Mouse (Mus musculus) neural tube, embryonic 11.5 days (tissue): ENCODE measurements at regions not wholly inside any gene's neighbourhood (a gene's known extent, or its start where the extent isn't known, plus 50 kb on each side); places are given as distances from the start of the nearest gene placed in this dataset.

Source experiments
- ATAC-seq: fragments of 200-750 bp; cut with Nextera tagmentation; 2 replicates; pipeline ENCODE4 v1.8.0; 2017; ENCODE audit warnings: moderate number of reproducible peaks, mild to moderate bottlenecking, moderate TSS enrichment, moderate library complexity; ENCODE audit not compliant: insufficient read depth, low FRiP score, low TSS enrichment
- DNase-seq: peaks from one replicate; pipeline ENCODE4 v3.0.0-alpha.2; 2015; ENCODE audit warnings: low spot score
- H3K27ac ChIP-seq: fragments of 300-500 bp; sonication (generic); 2 replicates; pipeline ENCODE4 v1.5.1; 2014; ENCODE audit warnings: low read depth, mild to moderate bottlenecking, low read length
- H3K27me3 ChIP-seq: fragments of 300-500 bp; sonication (generic); 2 replicates; pipeline ENCODE4 v1.6.1; 2014; ENCODE audit warnings: mild to moderate bottlenecking, low read length, mixed read lengths; ENCODE audit not compliant: control insufficient read depth, insufficient read depth
- H3K36me3 ChIP-seq: fragments of 300-500 bp; sonication (generic); 2 replicates; pipeline ENCODE4 v1.6.1; 2014; ENCODE audit warnings: mild to moderate bottlenecking, low read length, moderate library complexity, mixed read lengths; ENCODE audit not compliant: control insufficient read depth, insufficient read depth
- H3K4me1 ChIP-seq: fragments of 300-500 bp; sonication (generic); 2 replicates; pipeline ENCODE4 v1.6.1; 2014; ENCODE audit warnings: low read length, mixed read lengths; ENCODE audit not compliant: control insufficient read depth, insufficient read depth
- H3K4me2 ChIP-seq: fragments of 300-500 bp; sonication (generic); 2 replicates; pipeline ENCODE4 v1.6.1; 2014; ENCODE audit warnings: low read depth, mild to moderate bottlenecking, moderate library complexity
- H3K4me3 ChIP-seq: fragments of 300-500 bp; sonication (generic); 2 replicates; pipeline ENCODE4 v1.5.1; 2014; ENCODE audit warnings: low read depth, low read length
- H3K9ac ChIP-seq: fragments of 300-500 bp; sonication (generic); 2 replicates; pipeline ENCODE4 v1.6.1; 2014; ENCODE audit warnings: mild to moderate bottlenecking, low read length
- H3K9me3 ChIP-seq: fragments of 300-500 bp; sonication (generic); 2 replicates; pipeline ENCODE4 v1.6.1; 2016; ENCODE audit warnings: low read length; ENCODE audit not compliant: control insufficient read depth
- WGBS: fragments of 180-500 bp; shearing (Covaris S2); extraction: QIAGEN DNeasy Blood & Tissue Kit; methylation state at CpG from one replicate; pipeline ENCODE4 v1.1.7; 2014; 5-methylcytosine and 5-hydroxymethylcytosine counted together

DNA sequence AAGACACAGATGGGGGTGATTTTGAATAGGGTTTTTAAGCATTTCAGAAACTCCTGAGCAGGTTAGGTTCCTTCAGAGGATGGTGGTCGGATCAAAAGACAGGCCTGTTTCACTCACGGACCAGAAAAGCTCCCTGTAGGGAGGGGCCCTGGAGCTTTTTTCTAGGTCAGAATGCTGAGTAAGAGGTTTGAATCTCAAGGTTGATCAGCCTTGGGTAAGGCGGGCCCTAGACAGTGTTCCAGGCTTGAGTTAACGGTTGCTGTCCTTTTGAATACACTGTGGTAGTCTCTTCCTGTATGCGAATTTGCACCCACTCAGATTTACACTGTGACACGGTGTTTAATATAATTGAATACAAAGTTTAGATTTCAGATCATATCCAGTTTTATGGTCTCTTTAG, 75.2 kb upstream of the 1700020N01Rik start:
- H3K4me2 ChIP-seq, result no peak overlapping the region
- H3K36me3 ChIP-seq, result no peaks in the 10 kb centered on the region
- H3K9me3 ChIP-seq, result no peaks in the 10 kb centered on the region
- H3K4me3 ChIP-seq, result no peak overlapping the region
- H3K27me3 ChIP-seq, result no peaks in the 10 kb centered on the region
- no peak overlapping the region for H3K9ac ChIP-seq
- no peaks in the 10 kb centered on the region for H3K4me1 ChIP-seq
- H3K27ac ChIP-seq, result no peak overlapping the region
- no peak for DNase-seq
- ATAC-seq, result no peak
- 78% methylated on average over 6 of the region's 6 CpGs for WGBS

DNA sequence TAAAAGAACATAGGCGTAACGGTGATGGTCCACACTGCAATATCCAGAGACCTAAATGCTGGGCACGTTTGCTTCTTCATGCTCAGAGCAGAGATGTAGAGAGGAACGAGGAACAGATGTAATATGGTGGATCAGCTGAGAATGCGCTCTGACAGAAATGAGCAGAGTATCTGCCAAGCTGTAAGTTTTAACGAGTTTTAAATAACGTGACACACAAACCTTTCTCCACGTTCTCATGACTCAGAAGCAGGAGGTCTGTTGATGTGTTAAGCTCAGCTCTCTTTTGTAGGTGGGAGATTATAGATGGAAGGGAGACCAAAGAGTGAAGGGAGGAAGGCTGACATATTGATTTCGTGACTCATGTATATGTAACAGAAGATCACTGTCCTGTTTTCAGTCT, 72.1 kb upstream of the 1700020N01Rik start:
- Histone ChIP-seq H3K4me2 (no peak overlapping the region), H3K9ac (no peak overlapping the region), H3K36me3 (no peaks in the 10 kb centered on the region), H3K27me3 (no peaks in the 10 kb centered on the region), H3K27ac (no peak overlapping the region), H3K4me3 (no peak overlapping the region), H3K4me1 (no peaks in the 10 kb centered on the region), H3K9me3 (no peaks in the 10 kb centered on the region)
- ATAC-seq, result no peak
- WGBS, result 89% methylated on average over 9 of the region's 9 CpGs
- no peak for DNase-seq

DNA sequence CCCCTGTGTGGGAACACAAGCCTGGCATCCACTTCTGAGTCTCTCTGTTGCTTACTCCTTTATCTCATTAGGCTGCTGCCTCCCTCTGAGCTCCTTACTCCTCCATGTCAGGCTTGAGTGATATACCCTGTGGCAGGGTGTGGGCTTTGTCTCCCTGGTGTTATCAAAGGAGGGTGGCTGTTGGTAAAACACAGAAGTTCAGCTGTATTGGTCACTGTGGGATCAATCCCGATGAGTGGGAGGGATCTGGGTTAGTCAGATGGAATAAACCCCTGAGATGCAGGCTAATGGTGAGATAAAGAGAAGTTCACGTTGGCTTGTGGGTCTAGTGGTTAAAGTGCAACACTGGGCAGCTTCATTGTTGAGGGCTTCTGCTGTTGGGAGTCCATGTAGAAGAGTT, 67.4 kb upstream of the 1700020N01Rik start:
- H3K9me3 ChIP-seq, result no peaks in the 10 kb centered on the region
- no peak overlapping the region for H3K4me2 ChIP-seq
- H3K4me1 ChIP-seq, result no peaks in the 10 kb centered on the region
- H3K36me3 ChIP-seq, result no peaks in the 10 kb centered on the region
- no peak overlapping the region for H3K9ac ChIP-seq
- no peak for ATAC-seq
- H3K4me3 ChIP-seq, result no peak overlapping the region
- H3K27ac ChIP-seq, result no peak overlapping the region
- 67% methylated on average over 2 of the region's 2 CpGs for WGBS
- DNase-seq, result no peak
- no peaks in the 10 kb centered on the region for H3K27me3 ChIP-seq

DNA sequence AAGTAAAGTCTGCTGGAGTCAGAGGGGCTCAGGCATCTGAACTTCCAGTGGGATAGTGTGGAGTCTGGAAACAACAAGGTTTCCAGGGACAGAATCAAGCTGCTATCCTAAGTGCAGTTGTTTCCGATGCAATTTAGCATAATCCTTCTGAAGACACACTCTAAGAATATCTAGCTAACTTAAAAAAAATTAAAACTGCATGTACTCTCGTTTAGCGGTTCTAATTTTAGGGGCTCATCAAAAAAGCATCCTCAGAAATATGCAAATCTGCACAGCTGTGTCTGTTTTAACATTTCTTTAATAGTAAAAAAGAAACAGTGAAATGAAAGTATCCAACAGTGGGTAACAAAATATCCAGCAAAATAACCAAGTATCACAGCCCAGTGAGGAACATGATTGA, 64.5 kb upstream of the 1700020N01Rik start:
- no peak overlapping the region for H3K4me3 ChIP-seq
- H3K27me3 ChIP-seq, result no peaks in the 10 kb centered on the region
- H3K36me3 ChIP-seq, result no peaks in the 10 kb centered on the region
- H3K9me3 ChIP-seq, result no peaks in the 10 kb centered on the region
- no peak for ATAC-seq
- H3K9ac ChIP-seq, result no peak overlapping the region
- no peak overlapping the region for H3K4me2 ChIP-seq
- DNase-seq, result no peak
- 89% methylated on average over 3 of the region's 3 CpGs for WGBS
- no peak overlapping the region for H3K27ac ChIP-seq
- H3K4me1 ChIP-seq, result no peaks in the 10 kb centered on the region

DNA sequence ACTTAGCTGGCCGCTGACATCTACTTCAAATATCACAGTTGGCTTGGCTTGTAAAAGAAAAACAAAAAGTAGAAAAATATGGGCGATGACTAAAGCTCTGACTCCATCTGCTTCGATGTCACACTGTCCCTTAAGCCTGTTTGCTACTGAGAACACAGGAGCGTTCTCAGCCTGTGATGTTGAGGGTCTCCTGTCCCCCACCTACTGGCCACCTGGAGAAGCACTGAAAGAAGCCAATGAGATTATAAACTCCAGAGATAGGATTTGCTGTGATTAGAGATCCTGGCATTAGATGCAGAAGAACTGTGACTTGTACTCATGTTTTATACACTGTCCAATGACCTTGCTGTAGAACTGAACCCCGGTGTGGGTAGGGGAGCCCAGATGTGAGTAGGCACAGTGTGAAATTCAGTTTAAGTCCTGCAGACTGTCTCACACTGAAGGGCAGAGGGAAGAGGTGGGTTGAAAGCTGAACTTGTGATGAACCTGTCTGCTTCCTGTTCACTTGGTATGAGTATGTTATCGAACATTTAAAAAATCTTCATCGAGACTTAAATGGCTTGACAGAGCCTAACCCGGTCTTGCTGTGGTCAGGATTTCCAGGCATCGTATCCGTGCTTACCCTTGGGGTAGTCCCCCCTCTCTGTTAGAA, 63.7 kb upstream of the 1700020N01Rik start:
- Histone ChIP-seq H3K27ac (no peak overlapping the region), H3K9ac (no peak overlapping the region), H3K9me3 (no peaks in the 10 kb centered on the region), H3K4me2 (no peak overlapping the region), H3K36me3 (no peaks in the 10 kb centered on the region), H3K4me1 (no peaks in the 10 kb centered on the region), H3K27me3 (no peaks in the 10 kb centered on the region), H3K4me3 (no peak overlapping the region)
- WGBS, result 81% methylated on average over 10 of the region's 10 CpGs
- no peak for ATAC-seq
- DNase-seq, result no peak

DNA sequence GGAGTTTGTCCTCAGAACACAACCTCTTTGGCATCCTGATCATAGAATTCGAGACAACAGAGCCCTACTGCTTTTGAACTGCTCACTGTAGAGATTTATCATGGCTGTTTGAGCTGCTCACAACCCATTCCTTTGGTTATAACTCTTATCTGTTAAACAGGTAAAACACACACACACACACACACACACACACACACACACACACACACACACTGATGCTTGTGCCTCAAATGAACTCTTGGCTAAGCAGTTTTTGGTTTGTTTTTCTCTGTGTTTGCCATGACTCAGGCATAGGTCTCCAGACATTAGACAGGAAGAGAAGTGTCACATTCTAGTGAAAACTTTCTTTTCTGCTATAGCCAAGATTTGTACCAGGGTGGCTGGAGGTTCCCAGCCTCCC, 60.8 kb upstream of the 1700020N01Rik start:
- no peak overlapping the region for H3K27ac ChIP-seq
- no peak for DNase-seq
- WGBS, result 59% methylated on average over 1 of the region's 1 CpGs
- no peak overlapping the region for H3K9ac ChIP-seq
- ATAC-seq, result no peak
- no peak overlapping the region for H3K4me2 ChIP-seq
- no peak overlapping the region for H3K4me3 ChIP-seq
- H3K9me3 ChIP-seq, result no peaks in the 10 kb centered on the region
- no peaks in the 10 kb centered on the region for H3K27me3 ChIP-seq
- H3K4me1 ChIP-seq, result no peaks in the 10 kb centered on the region
- H3K36me3 ChIP-seq, result no peaks in the 10 kb centered on the region

DNA sequence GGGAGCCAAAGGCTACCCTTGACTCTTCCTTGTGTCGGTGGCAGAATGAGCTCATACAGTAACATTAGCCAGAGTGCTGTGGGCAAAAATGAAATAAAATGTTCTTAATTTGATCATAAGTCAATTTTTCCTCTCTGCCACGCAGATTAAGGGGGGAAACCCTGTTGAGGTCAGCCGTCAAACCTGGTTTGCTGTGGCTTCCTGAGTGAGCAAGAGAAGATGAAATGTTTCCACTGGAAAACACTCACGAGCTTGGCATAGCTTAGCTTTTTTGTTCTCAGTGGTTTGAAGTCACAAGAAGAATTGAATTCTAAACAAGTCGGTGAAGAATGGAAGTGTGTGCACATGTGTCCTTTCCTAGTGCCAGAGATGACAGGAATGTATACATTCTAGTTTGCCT, 57.3 kb upstream of the 1700020N01Rik start:
- no peak for ATAC-seq
- 88% methylated on average over 5 of the region's 5 CpGs for WGBS
- no peak overlapping the region for H3K4me2 ChIP-seq

DNA sequence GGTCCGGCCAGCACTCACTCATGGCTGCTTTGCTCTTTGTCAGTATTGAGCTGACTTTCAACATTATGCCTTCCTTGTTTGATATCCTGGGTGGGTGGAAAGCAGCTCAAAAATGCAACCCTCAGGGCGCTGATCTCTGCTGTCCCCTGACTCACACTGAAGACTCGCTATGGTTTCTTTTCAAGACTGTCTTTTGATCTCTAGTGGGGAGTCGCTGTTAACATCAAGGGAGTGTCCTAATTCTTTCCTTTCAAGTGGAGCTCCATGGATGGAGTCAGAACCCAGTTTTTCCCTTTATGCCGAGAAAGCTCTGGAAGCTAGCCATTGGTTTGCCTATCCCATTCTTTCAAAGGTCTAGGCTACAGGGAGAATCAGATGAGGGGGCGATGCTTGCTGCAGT, 54.5 kb upstream of the 1700020N01Rik start:
- H3K36me3 ChIP-seq, result no peaks in the 10 kb centered on the region
- H3K4me3 ChIP-seq, result no peak overlapping the region
- no peak overlapping the region for H3K4me2 ChIP-seq
- no peak overlapping the region for H3K27ac ChIP-seq
- H3K4me1 ChIP-seq, result no peaks in the 10 kb centered on the region
- ATAC-seq (no peak), DNase-seq (no peak)
- no peaks in the 10 kb centered on the region for H3K27me3 ChIP-seq
- WGBS, result 62% methylated on average over 6 of the region's 6 CpGs
- H3K9ac ChIP-seq, result no peak overlapping the region
- no peaks in the 10 kb centered on the region for H3K9me3 ChIP-seq

More for the DNA sequence above, 57.3 kb upstream of the 1700020N01Rik start:
- no peaks in the 10 kb centered on the region for H3K27me3 ChIP-seq
- no peak for DNase-seq
- H3K4me3 ChIP-seq, result no peak overlapping the region
- H3K9me3 ChIP-seq, result no peaks in the 10 kb centered on the region
- no peaks in the 10 kb centered on the region for H3K36me3 ChIP-seq
- no peak overlapping the region for H3K9ac ChIP-seq
- H3K4me1 ChIP-seq, result no peaks in the 10 kb centered on the region
- no peak overlapping the region for H3K27ac ChIP-seq
